Mouse (Mus musculus) left cerebral cortex, adult 18-20 months (tissue): ENCODE results near the gene Sergef. TPM values are rescaled to one million over a fixed set of nuclear protein-coding genes. Genes with fewer than 3 reads are reported as not detected.
A peak's percentile ranks its signal among the peaks of the same experiment; 100 is the strongest.

Experiments used
- DNase-seq, 2 experiments: peaks; one replicate each; pipeline ENCODE4 v3.0.0; 2021 to 2022; ENCODE audit warnings: low spot score in 2 of 2, mixed read lengths in 1 of 2
- total RNA-seq, 2 experiments: library from RNA; stranded (reverse); gene quantifications; 2 replicates each; pipeline ENCODE4 v1.2.3; 2021

Gene Sergef
- total RNA-seq, 2 experiments from 2014 or later, result 73.6 to 85.6 TPM

- DNase-seq, result no peak
Observed at GRCm38 (mm10) chr7:46413959-46414725, 225.5 kb downstream of the Sergef start.

GRCm38 (mm10) chr7:46412823-46413222 lies 226.8 kb downstream of the Sergef start:
- DNase-seq, result no peak

- DNase-seq, result no peak
Observed at GRCm38 (mm10) chr7:46410727-46411126, 228.9 kb downstream of the Sergef start.

GRCm38 (mm10) chr7:46409204-46409789 lies 230.3 kb downstream of the Sergef start:
- no peak for DNase-seq

- DNase-seq, result no peak
Observed at GRCm38 (mm10) chr7:46408606-46409005, 231.0 kb downstream of the Sergef start.

DNA sequence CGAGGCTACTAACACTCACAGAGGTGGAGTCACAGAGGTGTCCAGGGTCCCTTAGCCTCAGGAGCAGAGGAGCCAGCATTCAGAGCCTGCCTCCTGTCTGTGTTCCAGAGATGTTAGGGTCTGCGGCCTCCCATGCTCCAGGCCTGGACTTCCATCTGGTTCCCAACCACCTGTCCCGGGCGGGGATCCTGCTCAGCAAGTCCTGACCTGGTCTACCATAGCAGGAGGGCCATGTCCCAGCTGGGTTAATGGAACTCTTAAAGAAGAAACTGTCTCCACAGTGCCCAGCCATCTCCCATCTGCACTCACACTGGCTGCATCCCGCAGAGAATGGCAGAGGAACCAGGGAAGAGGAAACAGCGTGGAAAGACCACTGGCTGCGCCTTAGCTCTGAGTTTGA lies 234.9 kb downstream of the Sergef start:
- DNase-seq, result no peak

- DNase-seq, result no peak
Observed at GRCm38 (mm10) chr7:46403616-46404485, 235.8 kb downstream of the Sergef start.

- no peak for DNase-seq
Observed at GRCm38 (mm10) chr7:46401371-46402180, 238.0 kb downstream of the Sergef start.

DNA sequence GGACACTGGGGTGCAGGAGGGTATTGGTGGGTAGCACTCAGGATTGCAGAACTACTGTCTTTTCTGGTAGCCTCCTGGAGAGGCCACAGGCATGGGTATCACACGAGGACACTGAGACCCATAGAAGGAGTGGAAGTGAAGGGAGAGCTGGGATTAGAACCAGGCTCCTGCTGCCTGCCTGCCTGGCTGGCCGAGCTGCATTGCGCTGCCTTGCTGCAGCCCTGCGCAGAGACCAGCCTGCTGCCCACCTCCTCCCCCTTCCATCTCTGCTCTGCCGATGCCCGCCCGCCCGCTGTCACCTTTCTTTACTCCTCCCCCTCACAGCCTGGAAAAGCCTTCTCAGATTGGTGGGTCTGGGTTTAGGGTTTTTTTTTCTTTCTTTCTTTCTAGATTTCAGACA lies 239.3 kb downstream of the Sergef start:
- DNase-seq, result no peak

GRCm38 (mm10) chr7:46399676-46400075 lies 239.9 kb downstream of the Sergef start:
- no peak for DNase-seq

DNA sequence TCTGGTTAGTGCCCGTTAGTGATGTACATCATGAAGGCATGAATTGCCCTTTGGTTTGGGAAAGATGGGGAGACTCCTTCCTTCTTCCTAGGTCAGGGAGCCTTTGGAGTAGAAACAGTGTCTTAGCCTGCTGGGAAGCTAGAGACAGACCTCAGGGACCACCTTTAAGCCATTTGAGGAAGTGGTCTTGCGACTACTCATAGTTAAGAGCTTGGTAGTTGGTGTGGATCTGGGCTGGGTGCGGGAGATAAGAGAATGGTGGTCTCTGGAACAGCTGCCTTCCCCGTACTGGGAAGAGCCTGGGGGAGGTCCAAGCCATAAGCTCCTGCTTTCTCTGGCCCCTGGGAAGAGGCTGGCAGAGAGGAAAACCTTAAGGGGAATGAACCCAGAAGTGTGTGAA lies 241.0 kb downstream of the Sergef start:
- no peak for DNase-seq

DNA sequence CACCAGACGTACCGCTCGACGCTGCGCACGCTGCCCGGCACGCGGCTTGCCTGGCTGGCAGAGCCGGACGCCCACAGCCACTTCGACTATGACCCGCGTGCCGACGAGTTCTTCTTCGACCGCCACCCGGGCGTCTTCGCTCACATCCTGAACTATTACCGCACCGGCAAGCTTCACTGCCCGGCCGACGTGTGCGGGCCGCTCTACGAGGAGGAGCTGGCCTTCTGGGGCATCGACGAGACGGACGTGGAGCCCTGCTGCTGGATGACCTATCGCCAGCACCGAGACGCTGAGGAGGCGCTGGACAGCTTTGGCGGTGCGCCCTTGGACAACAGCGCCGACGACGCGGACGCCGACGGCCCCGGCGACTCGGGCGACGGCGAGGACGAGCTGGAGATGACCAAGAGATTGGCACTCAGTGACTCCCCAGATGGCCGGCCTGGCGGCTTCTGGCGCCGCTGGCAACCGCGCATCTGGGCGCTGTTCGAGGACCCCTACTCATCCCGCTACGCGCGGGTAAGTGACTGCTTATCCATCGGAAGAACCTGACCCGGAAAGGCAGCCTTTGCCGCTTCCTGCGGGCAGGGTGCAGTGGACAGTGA lies 241.8 kb downstream of the Sergef start:
- peak in 1 of 2 experiments; percentile 53 for DNase-seq

DNA sequence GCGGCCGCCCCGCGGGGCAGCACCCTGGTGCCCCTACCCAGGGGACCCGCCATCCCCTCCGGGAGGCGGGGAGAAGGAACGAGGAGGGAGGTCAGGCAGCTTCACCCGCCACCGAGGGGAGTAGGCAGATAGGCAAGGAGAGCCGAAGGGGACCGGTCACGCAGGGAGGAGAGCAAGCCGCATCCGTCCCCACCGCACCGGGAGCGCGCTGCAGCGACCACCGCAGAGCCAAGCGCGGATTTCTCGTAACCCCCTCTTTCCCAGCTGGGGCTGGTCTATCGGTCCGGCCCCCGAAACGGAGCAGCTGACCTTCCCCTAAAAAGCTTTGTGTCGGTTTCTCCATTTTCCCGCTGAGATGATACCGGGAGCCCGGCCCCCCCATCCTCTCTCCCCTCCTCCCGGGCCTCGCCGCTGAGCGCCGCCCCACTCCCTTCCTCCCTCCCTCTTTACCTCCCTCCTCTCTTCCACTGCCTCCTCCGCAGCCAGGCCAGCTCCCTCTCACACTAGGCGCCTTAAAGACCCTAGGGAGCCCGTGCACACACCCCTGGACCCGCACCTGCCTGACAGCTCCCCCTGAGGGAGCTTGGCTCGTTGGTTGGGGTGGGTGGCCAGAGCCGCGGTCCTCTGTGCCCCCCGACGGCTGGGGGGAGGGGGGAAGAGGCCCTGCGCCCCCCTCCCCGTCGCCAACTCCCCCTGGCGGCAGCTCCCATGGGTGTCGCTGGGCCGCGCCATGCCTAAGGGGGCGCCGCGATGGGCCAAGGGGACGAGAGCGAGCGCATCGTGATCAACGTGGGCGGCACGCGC lies 242.5 kb downstream of the Sergef start:
- peak; percentile 49 to 74 for DNase-seq

DNA sequence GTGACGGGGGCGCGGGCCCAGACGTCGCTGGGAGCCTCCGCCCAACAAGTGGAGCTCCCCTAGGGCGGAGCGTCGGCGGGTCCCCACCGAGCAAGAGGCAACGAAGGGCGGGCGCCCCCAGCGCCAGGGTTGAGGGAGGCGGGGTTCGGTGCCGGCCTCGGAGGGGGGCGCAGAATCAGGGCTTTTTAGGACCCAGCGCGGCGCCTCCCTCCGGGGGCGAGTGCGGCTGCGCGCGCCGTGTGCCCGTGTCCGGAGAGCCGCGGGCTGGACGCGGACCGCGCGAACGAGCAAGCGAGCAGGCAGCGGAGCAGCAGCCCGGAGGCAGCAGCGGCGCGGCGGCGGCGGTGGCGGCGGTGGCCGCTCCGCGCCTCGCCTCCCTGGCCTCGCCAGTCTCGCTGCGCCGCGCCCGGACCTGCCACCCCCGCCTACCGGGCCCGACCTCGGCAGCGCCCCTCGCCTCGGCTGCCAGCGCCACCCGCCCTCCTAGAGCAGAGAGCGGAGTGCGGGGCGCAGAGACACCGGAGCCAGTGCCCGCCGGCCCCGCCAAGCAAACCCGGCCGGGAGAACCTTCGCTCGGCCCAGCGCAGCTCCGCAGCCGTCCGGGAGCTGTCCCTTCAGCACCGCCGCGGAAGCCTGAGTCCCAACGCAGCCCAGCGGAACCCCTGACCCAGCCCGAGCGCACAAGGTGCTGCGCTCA lies 243.2 kb downstream of the Sergef start, which contains the start of gene Kcnc1:
Kcnc1 (plus strand) TSS at position 267 of the 697 bp plus-strand sequence.
- DNase-seq, result peak; percentile 67 to 78

DNA sequence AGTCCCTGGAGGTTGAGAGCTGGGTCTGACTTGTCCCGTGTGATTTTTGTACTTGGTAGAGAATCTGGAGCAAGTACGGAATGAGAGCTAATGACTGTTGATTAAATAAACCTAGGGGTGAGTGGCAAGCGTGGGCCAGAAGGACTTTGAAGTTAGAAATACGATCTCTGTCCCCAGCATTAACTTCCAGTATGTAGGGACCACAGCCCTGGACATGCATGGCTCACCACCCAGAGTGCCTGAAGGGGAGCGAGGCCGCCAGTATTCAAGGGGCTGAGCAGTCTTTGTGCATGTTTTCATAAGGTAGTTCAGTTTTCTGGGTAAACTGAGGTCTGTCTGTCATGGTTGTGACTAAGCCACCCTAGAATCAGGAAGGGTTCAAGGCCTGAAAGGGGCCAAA lies 244.0 kb downstream of the Sergef start:
- no peak for DNase-seq

- no peak for DNase-seq
Observed at GRCm38 (mm10) chr7:46394933-46395332, 244.7 kb downstream of the Sergef start.

GRCm38 (mm10) chr7:46393718-46394511 lies 245.7 kb downstream of the Sergef start:
- no peak for DNase-seq
